Mouse (Mus musculus) heart, embryonic 10.5 days (tissue): ENCODE results near the gene Myl12a. TPM values are rescaled to one million over a fixed set of nuclear protein-coding genes. Genes with fewer than 3 reads are reported as not detected.

Source experiments
- DNase-seq: peaks from one replicate; pipeline ENCODE4 v3.0.0-alpha.2; 2017; ENCODE audit warnings: low spot score
- H3K27ac ChIP-seq: fragments of 300-500 bp; sonication (generic); 2 replicates; pipeline ENCODE4 v1.5.1; 2016; ENCODE audit warnings: mild to moderate bottlenecking
- H3K27me3 ChIP-seq: fragments of 300-500 bp; sonication (generic); 2 replicates; pipeline ENCODE4 v1.6.1; 2016; ENCODE audit warnings: mild to moderate bottlenecking; ENCODE audit not compliant: poor library complexity, insufficient read depth, severe bottlenecking
- H3K36me3 ChIP-seq: fragments of 300-500 bp; sonication (generic); 2 replicates; pipeline ENCODE4 v1.6.1; 2016; ENCODE audit warnings: mild to moderate bottlenecking, moderate library complexity
- H3K4me1 ChIP-seq: fragments of 300-500 bp; sonication (generic); 2 replicates; pipeline ENCODE4 v1.6.1; 2016; ENCODE audit warnings: mild to moderate bottlenecking
- H3K4me3 ChIP-seq: fragments of 300-500 bp; sonication (generic); 2 replicates; pipeline ENCODE4 v1.5.1; 2016; ENCODE audit warnings: mild to moderate bottlenecking, moderate library complexity
- H3K9me3 ChIP-seq: fragments of 300-500 bp; sonication (generic); 2 replicates; pipeline ENCODE4 v1.6.1; 2016; ENCODE audit warnings: mild to moderate bottlenecking, moderate library complexity
- WGBS: fragments of 180-500 bp; shearing (Covaris S2); methylation state at CpG from one replicate; pipeline ENCODE4 v1.1.7; 2016; 5-methylcytosine and 5-hydroxymethylcytosine counted together
- polyA plus RNA-seq: library from polyadenylated mRNA; unstranded; fragments of >200 nt; fragmentation: Nextera tagmentation; extraction: Ambion mirVana; gene quantifications from 2 replicates; pipeline ENCODE4 v1.2.1, GENCODE M21; 2016

Gene Myl12a
- 742 and 776 TPM in 2 replicates for polyA plus RNA-seq

GRCm38 (mm10) chr17:71002744-71003094 lies at the start of gene Myl12a:
Myl12a (minus strand) TSS chr17:71002878.
- Histone ChIP-seq H3K27me3 (no peaks in the 10 kb centered on the region), H3K9me3 (no peaks in the 10 kb centered on the region), H3K36me3 (no peaks in the 10 kb centered on the region), H3K4me1 (peaks cover 36% of the 10 kb centered on the region), H3K4me3 (peak within 1 kb of the TSS; percentile 93), H3K27ac (peak within 1 kb of the TSS; percentile 100)
- 9% methylated on average over 14 of the region's 14 CpGs for WGBS
- DNase-seq: no peak

GRCm38 (mm10) chr17:71049292-71049691 lies 46.6 kb upstream of the Myl12a start:
- WGBS: 84% methylated on average over 8 of the region's 8 CpGs
- H3K4me3 ChIP-seq: no peak overlapping the region
- no peak for DNase-seq
- H3K27ac ChIP-seq: no peak overlapping the region
- H3K36me3 ChIP-seq: peaks cover 81% of the 10 kb centered on the region
- no peaks in the 10 kb centered on the region for H3K27me3 ChIP-seq
- no peaks in the 10 kb centered on the region for H3K4me1 ChIP-seq
- no peaks in the 10 kb centered on the region for H3K9me3 ChIP-seq

GRCm38 (mm10) chr17:71046856-71047255 lies 44.2 kb upstream of the Myl12a start:
- H3K27ac ChIP-seq: no peak overlapping the region
- peaks cover 78% of the 10 kb centered on the region for H3K36me3 ChIP-seq
- H3K9me3 ChIP-seq: no peaks in the 10 kb centered on the region
- H3K4me3 ChIP-seq: no peak overlapping the region
- no peaks in the 10 kb centered on the region for H3K4me1 ChIP-seq
- no peaks in the 10 kb centered on the region for H3K27me3 ChIP-seq
- WGBS: 90% methylated on average over 4 of the region's 4 CpGs
- DNase-seq: no peak

DNA sequence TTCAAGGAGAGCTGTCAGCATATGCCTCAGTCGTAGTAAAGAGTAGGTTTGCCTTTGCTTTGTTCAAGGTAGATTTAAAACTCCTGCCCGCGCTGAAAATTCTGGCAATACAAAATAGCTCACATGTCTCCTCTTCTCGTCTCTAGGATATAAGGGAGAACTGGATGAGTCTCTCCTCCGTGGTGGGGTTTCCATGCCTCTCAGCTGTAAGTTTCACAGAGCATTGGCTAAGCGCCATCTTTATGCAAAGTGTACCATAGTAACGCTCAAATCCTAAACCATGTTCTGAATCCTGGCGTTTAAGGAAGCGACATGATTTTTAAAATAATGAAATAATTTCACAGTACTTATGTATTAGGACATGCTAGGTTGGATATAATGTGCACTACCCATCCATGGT lies 42.9 kb upstream of the Myl12a start:
- H3K27ac ChIP-seq: no peak overlapping the region
- WGBS: 87% methylated on average over 9 of the region's 9 CpGs
- no peaks in the 10 kb centered on the region for H3K4me1 ChIP-seq
- no peak for DNase-seq
- H3K4me3 ChIP-seq: no peak overlapping the region
- H3K9me3 ChIP-seq: no peaks in the 10 kb centered on the region
- H3K27me3 ChIP-seq: no peaks in the 10 kb centered on the region
- peaks cover 81% of the 10 kb centered on the region for H3K36me3 ChIP-seq

DNA sequence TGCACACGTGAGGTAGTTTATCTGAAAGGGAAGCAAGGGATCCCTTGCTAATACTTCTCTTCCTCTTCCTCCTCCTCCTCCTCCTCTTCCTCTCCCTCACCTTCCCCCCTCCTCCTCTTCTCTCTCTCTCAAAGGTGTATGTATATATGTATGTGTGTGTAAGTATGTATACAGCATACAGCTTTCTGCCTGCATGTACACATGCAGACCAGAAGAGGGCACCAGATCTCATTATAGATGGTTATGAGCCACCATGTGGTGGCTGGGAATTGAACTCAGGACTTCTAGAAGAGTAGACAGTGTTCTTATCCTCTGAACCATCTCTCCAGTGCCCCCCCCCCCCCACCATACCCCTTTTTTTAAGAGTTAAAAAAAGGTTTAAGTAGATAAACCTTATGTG lies 40.0 kb upstream of the Myl12a start:
- Histone ChIP-seq H3K27ac (no peak overlapping the region), H3K9me3 (no peaks in the 10 kb centered on the region), H3K4me1 (peaks cover 14% of the 10 kb centered on the region; the same call in 1 of the 2 replicates), H3K4me3 (no peak overlapping the region), H3K36me3 (peaks cover 88% of the 10 kb centered on the region), H3K27me3 (no peaks in the 10 kb centered on the region)
- no peak for DNase-seq
- WGBS: 88% methylated on average over 1 of the region's 1 CpGs

DNA sequence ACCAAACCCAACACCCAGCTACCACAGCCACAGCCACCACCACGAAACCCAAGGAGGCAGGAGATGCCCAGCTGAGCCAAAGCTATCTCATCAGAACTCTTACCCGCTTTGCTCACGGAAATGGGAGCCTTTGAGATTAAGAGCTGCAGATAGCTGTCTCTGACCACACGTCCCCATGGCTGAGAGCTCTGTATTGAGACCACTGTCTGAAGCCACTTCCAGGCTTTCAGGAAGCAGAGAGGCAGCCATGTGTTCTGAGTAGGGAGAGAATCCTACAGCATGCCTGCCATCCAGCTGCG lies 37.9 kb upstream of the Myl12a start:
- H3K27me3 ChIP-seq: no peaks in the 10 kb centered on the region
- H3K36me3 ChIP-seq: peaks cover 90% of the 10 kb centered on the region
- no peak overlapping the region for H3K27ac ChIP-seq
- H3K9me3 ChIP-seq: no peaks in the 10 kb centered on the region
- H3K4me3 ChIP-seq: no peak overlapping the region
- WGBS: 48% methylated on average over 5 of the region's 5 CpGs
- peaks cover 14% of the 10 kb centered on the region; the same call in 1 of the 2 replicates for H3K4me1 ChIP-seq
- DNase-seq: peak; percentile 64

- Histone ChIP-seq H3K27ac (no peak overlapping the region), H3K4me3 (no peak overlapping the region), H3K4me1 (peaks cover 14% of the 10 kb centered on the region; the same call in 1 of the 2 replicates), H3K27me3 (no peaks in the 10 kb centered on the region), H3K9me3 (no peaks in the 10 kb centered on the region), H3K36me3 (peaks cover 90% of the 10 kb centered on the region)
- WGBS: 45% methylated on average over 12 of the region's 12 CpGs
- DNase-seq: peak; percentile 71
Measured at GRCm38 (mm10) chr17:71039851-71040581, 37.3 kb upstream of the Myl12a start.

DNA sequence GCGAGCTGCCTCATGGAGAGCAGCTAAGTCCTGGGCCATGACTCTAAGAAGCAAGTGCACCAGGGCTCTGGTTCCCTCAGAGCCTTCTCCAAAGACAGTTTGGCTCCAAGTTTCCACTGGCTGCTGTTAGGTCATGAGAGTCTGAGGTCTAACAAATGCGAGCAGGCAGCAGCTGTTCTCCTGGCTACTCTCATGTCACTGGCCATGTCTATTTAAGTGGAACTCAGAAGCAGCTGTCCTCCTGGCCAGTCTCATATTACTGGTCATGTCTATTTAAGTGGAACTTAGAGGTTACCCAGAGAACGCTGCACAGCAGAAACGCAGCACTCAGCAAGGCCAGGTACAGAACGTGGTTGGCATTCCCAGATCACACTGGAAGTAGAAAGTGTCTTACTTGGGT lies 36.1 kb upstream of the Myl12a start:
- 54% methylated on average over 5 of the region's 5 CpGs for WGBS
- peaks cover 14% of the 10 kb centered on the region; the same call in 1 of the 2 replicates for H3K4me1 ChIP-seq
- no peaks in the 10 kb centered on the region for H3K9me3 ChIP-seq
- H3K27ac ChIP-seq: peak overlapping the region; percentile 56; the same call in 1 of the 2 replicates
- no peak overlapping the region for H3K4me3 ChIP-seq
- DNase-seq: no peak
- peaks cover 87% of the 10 kb centered on the region for H3K36me3 ChIP-seq
- H3K27me3 ChIP-seq: no peaks in the 10 kb centered on the region

- Histone ChIP-seq H3K9me3 (no peaks in the 10 kb centered on the region), H3K4me3 (no peak overlapping the region), H3K36me3 (peaks cover 79% of the 10 kb centered on the region), H3K27me3 (no peaks in the 10 kb centered on the region), H3K27ac (no peak overlapping the region), H3K4me1 (peaks cover 14% of the 10 kb centered on the region; the same call in 1 of the 2 replicates)
- no peak for DNase-seq
- WGBS: 90% methylated on average over 7 of the region's 7 CpGs
Measured at GRCm38 (mm10) chr17:71037188-71037587, 34.5 kb upstream of the Myl12a start.

GRCm38 (mm10) chr17:71034472-71034871 lies 31.8 kb upstream of the Myl12a start:
- H3K4me3 ChIP-seq: no peak overlapping the region
- H3K36me3 ChIP-seq: peaks cover 59% of the 10 kb centered on the region
- peaks cover 7% of the 10 kb centered on the region; the same call in 1 of the 2 replicates for H3K4me1 ChIP-seq
- H3K27ac ChIP-seq: no peak overlapping the region
- H3K27me3 ChIP-seq: no peaks in the 10 kb centered on the region
- DNase-seq: no peak
- 70% methylated on average over 5 of the region's 5 CpGs for WGBS
- H3K9me3 ChIP-seq: no peaks in the 10 kb centered on the region

GRCm38 (mm10) chr17:71032719-71033118 lies 30.0 kb upstream of the Myl12a start:
- no peak for DNase-seq
- 83% methylated on average over 10 of the region's 10 CpGs for WGBS
- Histone ChIP-seq H3K27me3 (no peaks in the 10 kb centered on the region), H3K36me3 (peaks cover 46% of the 10 kb centered on the region), H3K27ac (no peak overlapping the region), H3K4me3 (no peak overlapping the region), H3K4me1 (0 out of 2 replicates have a peak, but pooled peaks cover under 1% of the 10 kb centered on the region), H3K9me3 (no peaks in the 10 kb centered on the region)

DNA sequence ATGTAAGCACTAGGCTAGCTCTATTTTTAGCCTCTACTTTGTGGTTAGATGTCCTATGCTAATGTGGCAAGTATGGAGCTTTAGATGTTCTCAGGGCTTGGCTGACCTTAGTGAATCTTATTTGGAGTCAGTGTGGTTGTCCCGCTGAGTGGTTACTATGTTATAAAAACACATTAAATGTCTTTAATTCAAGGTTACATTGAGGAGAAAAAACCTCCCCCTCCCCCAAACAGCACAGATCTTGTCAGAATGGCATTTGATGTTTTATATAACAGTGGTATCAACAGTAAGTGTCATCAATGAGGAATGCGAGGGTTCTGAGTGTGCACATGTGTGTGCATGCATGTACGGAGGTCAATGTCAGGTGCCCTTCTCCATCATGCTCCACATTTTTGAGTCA lies 24.5 kb upstream of the Myl12a start:
- Histone ChIP-seq H3K4me1 (peaks cover 28% of the 10 kb centered on the region), H3K27ac (no peak overlapping the region), H3K9me3 (no peaks in the 10 kb centered on the region), H3K4me3 (no peak overlapping the region), H3K27me3 (no peaks in the 10 kb centered on the region), H3K36me3 (peaks cover 30% of the 10 kb centered on the region)
- WGBS: 81% methylated on average over 3 of the region's 3 CpGs
- DNase-seq: no peak

GRCm38 (mm10) chr17:71025922-71026321 lies 23.2 kb upstream of the Myl12a start:
- 73% methylated on average over 8 of the region's 8 CpGs for WGBS
- Histone ChIP-seq H3K4me1 (peaks cover 37% of the 10 kb centered on the region), H3K27ac (no peak overlapping the region), H3K27me3 (no peaks in the 10 kb centered on the region), H3K9me3 (no peaks in the 10 kb centered on the region), H3K4me3 (no peak overlapping the region), H3K36me3 (peaks cover 23% of the 10 kb centered on the region)
- DNase-seq: no peak

- H3K4me3 ChIP-seq: no peak overlapping the region
- H3K4me1 ChIP-seq: peaks cover 43% of the 10 kb centered on the region
- H3K27me3 ChIP-seq: no peaks in the 10 kb centered on the region
- peaks cover 23% of the 10 kb centered on the region for H3K36me3 ChIP-seq
- 86% methylated on average over 10 of the region's 10 CpGs for WGBS
- DNase-seq: no peak
- no peak overlapping the region for H3K27ac ChIP-seq
- H3K9me3 ChIP-seq: no peaks in the 10 kb centered on the region
Measured at GRCm38 (mm10) chr17:71024071-71024470, 21.4 kb upstream of the Myl12a start.
